Mouse (Mus musculus) kidney, postnatal 36 days (tissue): ENCODE results near the gene Olfr463.

ENCODE experiments used
- DNase-seq, 2 experiments: peaks; one replicate each; pipeline ENCODE4 v3.0.0; 2021 to 2022; ENCODE audit warnings: mixed read lengths in 2 of 2

Olfr463 gene

DNA sequence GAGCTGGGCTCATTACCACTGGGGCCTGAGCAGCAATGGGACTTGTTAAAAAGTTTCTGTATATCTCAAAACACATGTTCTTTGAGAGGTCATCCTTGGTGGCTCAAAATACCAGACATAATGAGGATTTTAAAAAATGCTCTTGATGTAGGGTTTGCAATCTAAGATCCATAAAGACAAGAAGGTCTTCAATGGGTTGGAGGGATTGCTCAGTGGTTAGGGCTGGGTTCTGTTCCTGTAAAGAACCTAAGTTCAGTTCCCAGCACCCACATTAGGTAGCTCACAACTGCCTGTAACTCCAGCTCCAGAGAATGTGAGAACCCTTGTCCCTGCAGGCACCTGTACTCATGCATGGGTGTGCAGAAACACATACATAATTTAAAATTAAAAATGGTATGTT, at the start of gene Olfr463:
Gene Olfr463, minus strand, starts transcription at position 101 of the 400 bp plus-strand sequence.
- DNase-seq, result no peak

- no peak for DNase-seq
These were observed 38.3 kb upstream of the Olfr463 start for GRCm38 (mm10) chr11:87935467-87935866.

- DNase-seq, result no peak
These were observed 36.5 kb upstream of the Olfr463 start for GRCm38 (mm10) chr11:87933731-87934130.

DNA sequence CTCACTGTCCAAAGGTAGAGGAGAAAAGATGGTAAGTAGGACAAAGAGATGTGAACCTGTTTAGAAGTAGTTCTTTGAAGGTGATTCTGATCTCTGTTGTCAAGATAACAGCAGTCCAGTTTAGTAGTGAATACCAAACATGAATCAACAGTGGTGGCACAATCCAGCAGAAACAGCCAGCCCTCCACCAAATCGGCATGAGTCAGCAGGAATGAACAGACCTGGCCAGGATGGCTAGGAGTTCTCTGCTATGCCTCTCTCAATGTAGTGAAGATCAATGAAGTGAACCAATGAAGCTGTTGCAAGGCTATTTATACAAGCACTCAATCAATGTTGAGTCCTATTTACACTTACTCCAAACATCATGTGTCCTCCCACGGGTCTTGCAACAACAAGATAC, 33.2 kb upstream of the Olfr463 start:
- DNase-seq, result no peak

GRCm38 (mm10) chr11:87920966-87921365, 23.8 kb upstream of the Olfr463 start, which contains the start of gene Olfr464:
Gene Olfr464, minus strand, starts transcription at chr11:87920967.
- DNase-seq, result peak; percentile 5 to 51

GRCm38 (mm10) chr11:87920301-87920700, 23.1 kb upstream of the Olfr463 start:
- no peak for DNase-seq

DNA sequence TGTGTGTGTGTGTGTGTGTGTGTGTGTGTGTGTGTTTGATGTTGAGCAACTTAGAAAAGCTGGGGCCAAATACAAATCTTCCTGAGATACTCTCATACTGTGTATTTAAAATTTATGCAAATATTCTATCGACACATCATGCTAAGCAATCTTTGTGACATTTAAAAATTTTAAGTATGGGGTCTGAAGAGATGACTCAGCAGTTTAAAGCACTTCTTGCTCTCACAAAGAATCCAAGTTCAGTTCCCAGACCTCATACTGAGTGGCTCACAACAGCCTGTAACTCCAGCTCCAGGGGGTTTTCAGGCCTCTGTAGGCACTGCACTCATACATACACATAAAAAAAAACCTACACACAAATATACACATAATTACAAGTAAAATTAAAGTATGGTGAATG, 18.8 kb upstream of the Olfr463 start:
- DNase-seq, result no peak

DNA sequence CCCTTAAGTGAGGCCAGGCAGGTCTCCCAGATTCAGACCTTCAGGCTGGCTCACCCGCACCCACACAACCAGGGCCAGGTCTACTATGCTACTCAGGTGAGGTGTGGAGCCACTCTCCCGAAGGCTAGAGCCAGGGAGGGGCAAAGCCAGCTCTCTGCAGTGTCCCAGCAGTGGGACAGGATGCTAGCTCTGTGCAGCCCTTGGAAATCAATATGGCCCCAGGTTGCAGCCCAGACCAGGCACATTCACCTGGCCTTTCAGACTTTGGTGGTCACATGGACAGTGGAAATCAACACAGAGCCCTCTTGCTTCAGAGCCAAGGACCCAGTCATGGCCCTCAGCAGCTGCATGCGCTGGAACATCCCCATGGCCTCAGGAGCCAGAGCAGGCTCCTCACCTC, 7.1 kb upstream of the Olfr463 start:
- no peak for DNase-seq

DNA sequence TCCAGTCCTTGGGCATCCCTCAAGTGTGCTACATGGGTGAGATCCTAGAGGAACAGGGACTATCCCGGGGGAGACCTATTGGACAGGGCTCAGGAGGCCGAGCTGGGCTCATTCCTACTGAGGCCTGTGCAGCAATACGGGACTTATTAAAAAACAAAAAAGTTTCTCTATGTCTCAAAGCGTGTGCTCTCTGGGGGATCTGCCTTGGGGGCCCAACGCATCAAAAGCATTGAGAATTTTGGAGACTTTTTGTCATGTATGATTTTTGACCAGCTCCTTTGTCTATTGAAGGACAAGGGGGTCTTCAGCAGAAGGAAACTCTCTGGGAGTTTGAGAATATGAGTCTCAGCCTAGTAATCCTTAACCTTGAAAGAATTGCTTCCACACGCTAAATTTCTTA, 5.0 kb downstream of the Olfr463 start, which contains the start of gene Olfr462:
Gene Olfr462, minus strand, starts transcription at position 101 of the 400 bp plus-strand sequence.
- DNase-seq, result no peak

DNA sequence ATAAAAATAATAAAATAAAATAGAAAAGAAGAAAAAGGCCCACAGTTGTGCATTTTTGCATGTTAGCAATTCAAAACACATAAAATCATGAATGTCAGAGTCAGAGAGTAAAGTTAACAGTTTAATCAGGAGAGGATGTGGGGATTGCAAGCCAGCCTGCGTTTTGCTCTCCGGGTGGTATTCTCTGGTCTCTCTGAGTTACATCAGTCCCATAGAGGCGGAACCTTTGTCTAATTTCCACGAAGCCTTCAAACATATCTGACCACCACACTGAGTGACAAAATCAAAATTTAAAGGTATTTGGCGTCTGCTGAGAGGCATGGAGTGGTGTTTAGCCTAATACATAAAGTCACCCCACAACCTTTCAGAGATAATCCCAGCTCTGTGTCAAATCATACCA, 12.3 kb downstream of the Olfr463 start:
- DNase-seq, result no peak

DNA sequence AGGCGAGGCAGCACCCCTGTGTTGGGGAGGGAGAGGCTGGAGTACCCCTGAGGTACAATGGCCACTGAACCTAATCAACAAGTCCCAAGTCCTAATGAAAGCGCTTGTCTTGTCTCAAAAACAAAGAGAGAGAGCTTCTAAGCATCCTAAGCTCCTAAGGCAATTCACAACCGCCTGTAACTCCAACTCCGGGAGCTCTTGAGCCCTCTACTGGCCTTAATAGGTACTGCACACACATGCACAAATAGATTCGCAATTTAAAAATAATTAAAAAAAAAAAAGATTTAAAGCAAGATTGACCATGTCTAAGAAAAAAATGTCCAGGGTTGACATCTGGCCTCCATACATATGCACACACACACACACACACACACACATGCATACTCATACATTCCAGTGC, 13.7 kb downstream of the Olfr463 start:
- peak in 1 of 2 experiments; percentile 12 for DNase-seq

DNA sequence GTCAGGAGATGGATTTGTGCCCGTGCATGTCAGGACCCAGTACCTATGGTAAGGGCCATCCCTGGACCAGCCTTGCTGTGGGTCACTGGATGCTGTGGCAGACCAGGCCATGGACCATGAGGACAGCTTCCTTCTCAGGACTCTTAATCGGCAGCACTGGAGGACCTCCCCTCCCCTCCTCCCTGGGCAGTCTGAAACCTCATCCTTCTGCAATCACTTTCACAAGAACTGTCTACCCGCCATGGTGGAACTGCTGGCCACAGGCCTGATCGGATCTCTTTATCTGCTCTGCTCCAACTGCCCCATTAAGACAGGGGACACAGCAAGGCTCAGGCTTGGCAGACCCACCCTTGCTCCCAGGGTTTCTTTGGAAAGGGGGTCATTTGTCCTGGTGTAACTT, 15.5 kb downstream of the Olfr463 start:
- no peak for DNase-seq

GRCm38 (mm10) chr11:87879826-87880225, 17.4 kb downstream of the Olfr463 start:
- peak in 1 of 2 experiments; percentile 4 for DNase-seq

GRCm38 (mm10) chr11:87875436-87875835, 21.8 kb downstream of the Olfr463 start, which contains the start of gene Epx:
Gene Epx, minus strand, starts transcription at chr11:87875536.
- no peak for DNase-seq

- DNase-seq, result no peak
These were observed 25.4 kb downstream of the Olfr463 start for GRCm38 (mm10) chr11:87871766-87872165.

DNA sequence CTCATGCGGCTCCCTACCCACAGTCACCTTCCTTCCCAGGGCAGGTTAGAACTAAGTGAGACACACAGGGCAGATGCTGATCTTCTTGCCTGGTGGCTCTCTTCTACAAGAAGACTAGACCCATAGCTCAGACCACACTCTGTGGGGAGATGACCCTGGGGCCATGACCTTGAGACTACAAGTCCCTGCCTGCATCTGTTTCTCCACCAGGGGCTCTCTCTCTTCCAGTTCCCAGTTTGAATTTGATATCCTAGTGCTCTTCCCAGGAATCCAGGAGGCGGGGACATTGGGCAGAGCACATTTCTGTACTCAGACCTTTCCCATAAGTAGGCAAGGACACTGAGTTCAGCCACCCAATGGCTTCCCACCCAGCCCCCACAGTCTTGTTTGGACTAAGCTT, 27.1 kb downstream of the Olfr463 start:
- DNase-seq, result no peak

GRCm38 (mm10) chr11:87866891-87867290, 30.3 kb downstream of the Olfr463 start:
- peak in 1 of 2 experiments; percentile 61 for DNase-seq

GRCm38 (mm10) chr11:87862805-87863204, 34.4 kb downstream of the Olfr463 start:
- no peak for DNase-seq

DNA sequence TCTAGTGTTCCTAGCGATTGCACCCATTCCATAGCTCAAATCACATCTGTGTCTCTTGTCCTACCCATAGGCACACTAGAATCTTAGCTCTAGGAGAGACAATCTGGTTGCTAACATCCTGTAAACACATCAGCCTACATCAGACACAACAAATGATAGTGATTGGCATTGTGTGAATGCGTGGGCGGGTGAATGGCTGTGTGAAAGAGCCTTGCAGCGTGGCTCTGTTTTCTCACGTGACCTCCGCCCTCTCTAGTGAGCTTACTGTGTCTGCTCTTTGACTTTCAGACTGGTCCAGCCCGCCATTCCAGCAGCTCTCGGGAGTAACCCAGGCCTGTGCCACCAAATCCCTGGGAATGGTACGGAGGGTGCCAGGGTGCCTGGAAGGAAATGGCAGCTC, 36.8 kb downstream of the Olfr463 start:
- no peak for DNase-seq

DNA sequence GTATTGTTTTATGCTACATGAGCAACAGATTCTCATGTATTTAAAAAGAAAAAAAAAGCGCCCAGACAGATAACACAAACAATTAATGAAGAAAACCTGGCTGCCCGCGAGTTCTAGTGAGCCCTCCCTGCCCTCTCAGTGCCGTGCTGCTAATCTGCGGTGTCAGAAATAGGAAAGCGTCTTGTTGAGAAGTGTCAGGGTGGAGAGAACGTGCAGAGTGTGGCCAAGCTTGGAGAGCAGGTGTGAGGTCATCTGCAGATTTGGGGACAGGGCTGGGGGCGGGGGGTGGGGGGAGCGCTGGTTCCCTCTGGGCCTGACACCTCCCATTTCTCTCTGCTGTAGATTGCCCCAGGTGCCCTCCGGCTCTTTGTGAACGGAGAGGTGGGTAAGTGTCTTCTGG, 37.9 kb downstream of the Olfr463 start:
- no peak for DNase-seq

GRCm38 (mm10) chr11:87854550-87854949, 42.6 kb downstream of the Olfr463 start:
- no peak for DNase-seq

GRCm38 (mm10) chr11:87853597-87853954, 43.6 kb downstream of the Olfr463 start:
- DNase-seq, result no peak

DNA sequence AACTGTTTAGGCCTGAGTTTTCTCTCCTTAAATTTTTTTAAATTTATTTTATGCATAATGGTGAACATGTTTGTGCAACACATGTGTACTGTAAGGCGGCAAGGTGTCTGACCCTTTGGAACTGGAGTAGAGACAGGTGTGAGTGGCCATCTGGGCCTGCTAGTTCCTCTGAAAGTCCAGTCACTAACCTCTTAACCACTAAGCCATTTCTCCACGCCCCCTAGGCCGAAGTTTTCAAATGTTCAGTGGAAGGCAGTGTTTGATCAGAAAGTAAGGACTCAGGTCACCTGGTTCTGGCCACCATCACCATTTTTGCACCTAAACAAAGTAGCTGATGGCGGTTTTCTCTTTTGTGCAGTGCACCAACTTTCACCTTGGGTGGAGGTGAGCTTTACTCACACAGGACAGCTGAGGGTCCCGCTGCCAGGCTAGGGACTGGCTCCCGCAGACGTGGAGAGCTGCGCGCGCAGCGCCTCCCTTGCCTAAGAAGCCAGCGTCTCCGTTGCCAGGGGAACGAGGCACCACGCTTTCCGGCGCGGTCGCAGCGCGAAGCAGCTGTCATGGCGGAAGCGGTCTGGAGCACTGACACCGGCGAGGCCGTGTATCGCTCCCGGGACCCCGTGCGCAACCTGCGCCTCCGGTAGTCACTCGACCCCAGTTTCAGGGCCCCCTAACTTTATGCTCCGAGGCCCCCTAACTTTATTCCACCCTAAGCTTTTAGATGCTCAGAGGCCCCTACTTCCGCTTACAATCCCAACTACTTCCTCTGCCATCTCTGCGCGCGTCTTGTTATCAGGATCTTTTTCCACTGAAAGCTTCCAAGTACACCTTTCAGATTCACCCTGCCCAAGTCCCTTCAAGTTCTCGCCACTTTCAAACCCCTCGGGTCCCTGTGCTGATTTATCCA, 44.2 kb downstream of the Olfr463 start, which contains the start of gene Mks1:
Gene Mks1, plus strand, starts transcription at position 526 of the 907 bp plus-strand sequence.
- DNase-seq, result peak; percentile 94 to 97

DNA sequence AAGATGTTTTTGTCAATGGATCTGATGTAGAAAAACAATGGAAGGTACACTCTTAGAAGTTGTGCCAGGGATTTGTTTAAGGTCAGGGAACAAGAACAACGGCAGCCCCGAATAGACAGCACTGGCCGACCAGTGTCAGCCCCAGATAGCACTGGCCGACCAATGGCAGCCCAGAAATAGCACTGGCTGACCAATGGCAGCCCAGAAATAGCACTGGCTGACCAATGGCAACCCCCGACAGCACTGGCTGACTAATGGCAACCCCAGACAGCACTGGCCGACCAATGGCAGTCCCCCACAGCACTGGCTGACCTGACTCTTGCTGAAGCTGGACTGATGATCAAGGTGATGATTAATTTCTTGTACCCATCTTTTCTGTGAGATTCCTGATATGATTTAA, 49.3 kb downstream of the Olfr463 start:
- DNase-seq, result no peak
